Mouse (Mus musculus) megakaryocyte, embryonic 14.5 days (primary cell): ENCODE results near the gene Fdxr. TPM values are rescaled to one million over a fixed set of nuclear protein-coding genes. Genes with fewer than 3 reads are reported as not detected.

Experiments
- H3K27me3 ChIP-seq: replicated peaks from 2 replicates; pipeline ENCODE3; 2012; ENCODE audit warnings: inconsistent platforms
- H3K36me3 ChIP-seq: replicated peaks from 2 replicates; pipeline ENCODE3; 2012; ENCODE audit warnings: low read length, inconsistent platforms, mixed read lengths
- H3K4me1 ChIP-seq: 2 replicates; pipeline ENCODE4 v1.6.1; 2012; ENCODE audit warnings: inconsistent platforms
- H3K4me3 ChIP-seq: replicated peaks from 2 replicates; pipeline ENCODE3; 2012; ENCODE audit warnings: moderate library complexity, mild to moderate bottlenecking, inconsistent platforms
- H3K9me3 ChIP-seq: 2 replicates; pipeline ENCODE4 v1.6.1; 2012; ENCODE audit warnings: inconsistent platforms
- FLI1 ChIP-seq: IDR thresholded peaks from 2 replicates; pipeline ENCODE4 v1.6.1; 2012; ENCODE audit warnings: low read length, inconsistent platforms, mixed read lengths
- GATA1 ChIP-seq: IDR thresholded peaks from 3 replicates; pipeline ENCODE4 v1.6.1; 2012; ENCODE audit warnings: mixed read lengths, low read length, inconsistent platforms, borderline replicate concordance
- polyA plus RNA-seq: library from polyadenylated mRNA; stranded (reverse); fragments of >175 nt; gene quantifications from 2 replicates; pipeline ENCODE4 v1.2.3, GENCODE M21; 2012; ENCODE audit warnings: low replicate concordance; ENCODE audit not compliant: insufficient read depth

Fdxr gene
- polyA plus RNA-seq, 1 experiment, result 21.8 TPM

DNA sequence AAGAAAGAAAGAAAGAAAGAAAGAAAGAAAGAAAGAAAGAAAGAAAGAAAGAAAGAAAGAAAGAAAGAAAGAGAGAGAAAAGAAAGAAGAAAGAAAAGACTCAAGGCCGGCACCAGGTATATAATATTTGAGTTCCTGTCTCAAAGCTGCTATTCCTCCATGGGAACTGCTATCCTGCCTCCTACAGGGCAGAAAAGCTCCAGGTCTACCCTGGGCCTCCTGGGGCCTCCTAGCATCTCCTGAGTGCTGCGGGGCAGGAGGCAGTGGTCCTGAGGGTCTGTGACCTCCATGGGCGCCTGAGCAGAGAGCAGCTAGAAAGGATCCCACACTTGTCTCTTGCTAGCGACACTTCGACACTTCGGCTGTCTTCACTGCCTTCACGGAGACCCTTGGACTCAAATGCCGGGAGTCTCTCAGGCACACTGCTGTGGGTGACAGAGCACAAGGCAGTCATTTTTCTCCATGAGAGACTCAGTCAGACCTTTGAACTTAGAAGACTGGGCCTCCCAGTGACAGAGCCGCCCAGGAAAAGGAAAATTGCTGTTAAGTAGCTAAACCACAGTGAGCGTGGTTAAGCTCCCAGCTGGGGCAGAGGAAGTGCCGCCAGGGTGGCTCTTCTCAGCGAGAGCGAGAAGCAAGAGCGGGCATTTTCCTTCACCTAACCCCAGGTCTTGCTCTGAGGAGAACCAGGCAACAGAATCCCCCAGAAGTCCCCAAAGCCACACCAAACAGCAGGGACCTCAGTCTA is 45.5 kb downstream of the Fdxr start:
- Histone ChIP-seq H3K27me3 (peaks cover 2% of the 10 kb centered on the region), H3K4me3 (peak overlapping the region; percentile 80), H3K36me3 (peaks cover 81% of the 10 kb centered on the region), H3K9me3 (no peaks in the 10 kb centered on the region), H3K4me1 (peaks cover 93% of the 10 kb centered on the region)
- TF ChIP-seq FLI1 (no peak), GATA1 (no peak)

DNA sequence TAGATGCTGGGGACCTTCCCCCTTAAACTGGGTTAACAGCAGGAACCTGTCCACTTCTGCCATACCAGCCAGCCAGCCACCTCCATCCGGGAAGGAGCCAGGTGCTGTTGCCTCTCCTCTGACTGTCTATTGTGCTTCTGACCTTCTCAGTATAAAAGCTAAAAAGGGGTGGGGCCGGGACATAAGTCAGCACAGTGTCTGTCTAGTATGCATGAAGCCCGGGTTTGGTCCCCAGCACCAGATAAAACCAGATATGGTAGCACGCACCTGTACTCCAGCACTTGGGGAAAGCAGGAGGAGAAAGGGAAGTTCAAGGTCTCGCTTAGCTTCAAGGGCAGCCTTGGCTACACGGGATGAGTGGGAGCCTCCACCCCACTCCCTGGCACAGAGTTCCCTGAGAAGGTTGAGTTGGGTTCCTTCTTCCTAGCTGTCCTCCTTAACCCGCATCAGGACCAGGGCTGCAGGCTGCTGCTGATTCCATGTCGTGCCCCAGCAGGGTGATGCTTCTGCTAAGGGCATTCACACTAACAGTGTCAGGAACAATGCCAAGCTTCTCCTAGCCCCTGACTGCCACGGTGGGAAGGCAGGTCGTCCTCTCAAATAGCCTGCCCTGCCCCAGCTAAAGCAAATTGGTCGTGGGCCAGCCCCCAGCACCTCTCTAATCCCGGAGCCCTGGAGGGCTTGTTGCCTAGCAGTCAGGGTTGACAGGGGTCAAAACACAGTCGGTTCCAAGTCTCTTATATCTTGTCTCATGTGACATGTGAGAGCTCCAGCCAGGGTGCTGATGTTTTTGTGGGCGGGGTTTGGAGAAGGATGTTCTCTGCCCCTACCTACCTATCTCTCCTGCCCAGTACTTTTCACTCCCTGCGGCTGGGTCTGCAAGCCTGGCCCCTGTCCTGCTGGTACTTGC is 47.6 kb downstream of the Fdxr start:
- Histone ChIP-seq H3K27me3 (peaks cover 2% of the 10 kb centered on the region), H3K36me3 (peaks cover 83% of the 10 kb centered on the region), H3K9me3 (no peaks in the 10 kb centered on the region), H3K4me1 (peaks cover 87% of the 10 kb centered on the region), H3K4me3 (no peak overlapping the region)
- TF ChIP-seq FLI1 (no peak), GATA1 (no peak)

DNA sequence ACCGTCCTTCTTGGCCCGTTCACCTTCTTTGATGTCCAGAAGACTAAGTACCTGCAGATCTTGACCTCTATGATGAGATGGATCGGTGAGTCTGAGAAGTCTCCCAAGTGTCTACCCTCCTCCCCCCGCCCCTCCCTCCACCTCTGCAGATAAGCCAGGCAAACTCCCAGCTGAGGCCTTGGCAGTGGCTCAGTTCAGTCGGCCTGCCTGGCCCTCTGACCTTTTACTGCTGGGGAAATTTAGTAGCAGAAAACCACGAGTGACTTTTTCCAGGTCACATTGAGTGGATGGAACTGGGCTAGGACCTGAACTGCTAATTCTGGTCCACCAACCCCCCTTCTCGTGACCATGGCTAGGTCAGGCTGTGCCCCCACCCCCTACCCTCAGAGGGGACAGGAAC is 48.4 kb downstream of the Fdxr start:
- TF ChIP-seq GATA1 (no peak), FLI1 (no peak)
- peaks cover 83% of the 10 kb centered on the region for H3K36me3 ChIP-seq
- peaks cover 90% of the 10 kb centered on the region for H3K4me1 ChIP-seq
- H3K27me3 ChIP-seq, result peaks cover 2% of the 10 kb centered on the region
- H3K9me3 ChIP-seq, result no peaks in the 10 kb centered on the region
- no peak overlapping the region for H3K4me3 ChIP-seq

DNA sequence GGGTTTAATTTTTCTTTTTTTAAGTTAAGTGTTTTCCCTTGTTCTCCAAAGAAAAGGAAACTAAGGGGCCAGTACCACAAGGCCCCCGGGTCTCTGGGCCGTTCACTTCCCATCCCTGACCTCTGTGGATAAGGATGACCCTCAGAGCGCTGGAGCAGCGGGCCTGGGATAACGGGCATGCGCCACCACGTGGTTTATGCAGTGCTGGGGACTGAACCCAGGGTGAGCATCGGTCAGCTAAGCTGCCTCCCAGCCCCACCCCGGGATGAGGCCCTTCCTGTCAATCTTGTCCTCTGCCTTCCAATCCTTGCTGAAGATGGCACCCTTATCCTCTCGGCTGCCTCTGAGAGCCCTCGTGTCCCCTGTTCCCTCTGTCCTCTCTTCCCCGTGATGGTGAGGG is 49.2 kb downstream of the Fdxr start:
- no peak for TF ChIP-seq GATA1
- no peak for TF ChIP-seq FLI1
- Histone ChIP-seq H3K27me3 (no peaks in the 10 kb centered on the region), H3K4me3 (peak overlapping the region; percentile 55), H3K9me3 (no peaks in the 10 kb centered on the region), H3K36me3 (peaks cover 80% of the 10 kb centered on the region), H3K4me1 (peaks cover 92% of the 10 kb centered on the region)

DNA sequence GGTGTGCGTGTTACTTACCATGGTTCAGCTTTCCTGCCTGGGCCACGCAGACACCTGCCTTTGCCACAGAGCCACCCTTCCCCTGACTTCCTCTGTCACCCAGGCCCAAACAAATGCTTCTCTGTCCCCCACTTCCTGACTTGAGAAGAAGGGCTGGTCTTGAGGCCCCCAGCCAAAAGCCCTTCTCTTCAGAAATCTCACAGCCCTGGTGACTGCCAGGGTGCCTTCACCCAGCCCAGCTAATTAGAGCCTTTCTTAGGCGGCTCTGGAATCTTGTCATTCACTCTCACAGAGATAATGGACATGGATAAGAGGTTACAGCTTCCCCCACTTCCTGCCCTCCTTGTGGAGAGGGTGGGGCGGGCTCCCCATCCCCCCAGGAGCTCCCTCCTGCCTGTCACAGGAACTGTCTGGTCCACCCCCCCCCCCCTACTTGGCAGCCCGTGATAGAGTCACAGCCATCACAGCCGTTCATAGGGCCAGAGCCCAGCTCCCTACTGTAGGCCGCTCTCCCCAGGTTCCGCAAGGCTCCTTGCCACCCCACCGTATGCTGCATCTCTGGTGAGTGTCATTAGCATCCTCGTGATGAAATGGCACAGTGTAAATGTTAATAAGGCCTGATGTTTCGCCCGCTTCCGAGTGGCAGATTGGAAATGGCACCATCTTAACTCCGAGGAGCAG is 49.9 kb downstream of the Fdxr start:
- H3K27me3 ChIP-seq, result no peaks in the 10 kb centered on the region
- no peak for TF ChIP-seq FLI1
- TF ChIP-seq GATA1, result no peak
- H3K4me1 ChIP-seq, result peaks cover 91% of the 10 kb centered on the region
- H3K4me3 ChIP-seq, result no peak overlapping the region
- peaks cover 81% of the 10 kb centered on the region for H3K36me3 ChIP-seq
- no peaks in the 10 kb centered on the region for H3K9me3 ChIP-seq

DNA sequence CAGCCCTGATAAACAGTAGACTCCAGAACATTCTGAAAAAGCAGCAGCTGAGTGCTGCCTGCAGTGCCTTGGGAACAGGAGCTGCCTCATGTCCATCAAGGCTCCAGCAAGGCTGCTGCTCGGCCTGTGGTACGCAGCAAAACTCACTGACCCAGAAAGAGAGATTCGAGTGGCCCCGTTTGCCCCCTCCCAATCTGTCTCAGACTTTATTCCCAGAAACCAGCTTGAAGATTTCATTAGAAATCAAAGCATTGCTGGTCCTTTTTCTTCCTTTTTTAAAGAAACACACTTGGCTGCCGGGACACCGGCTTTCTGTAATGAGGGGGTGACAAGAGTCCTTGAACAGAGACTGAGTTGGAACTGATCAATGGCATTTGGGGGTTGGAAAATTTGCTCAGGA is 51.5 kb downstream of the Fdxr start:
- Histone ChIP-seq H3K9me3 (no peaks in the 10 kb centered on the region), H3K4me3 (no peak overlapping the region), H3K27me3 (no peaks in the 10 kb centered on the region), H3K36me3 (peaks cover 84% of the 10 kb centered on the region), H3K4me1 (peaks cover 75% of the 10 kb centered on the region)
- TF ChIP-seq GATA1 (no peak), FLI1 (no peak)

DNA sequence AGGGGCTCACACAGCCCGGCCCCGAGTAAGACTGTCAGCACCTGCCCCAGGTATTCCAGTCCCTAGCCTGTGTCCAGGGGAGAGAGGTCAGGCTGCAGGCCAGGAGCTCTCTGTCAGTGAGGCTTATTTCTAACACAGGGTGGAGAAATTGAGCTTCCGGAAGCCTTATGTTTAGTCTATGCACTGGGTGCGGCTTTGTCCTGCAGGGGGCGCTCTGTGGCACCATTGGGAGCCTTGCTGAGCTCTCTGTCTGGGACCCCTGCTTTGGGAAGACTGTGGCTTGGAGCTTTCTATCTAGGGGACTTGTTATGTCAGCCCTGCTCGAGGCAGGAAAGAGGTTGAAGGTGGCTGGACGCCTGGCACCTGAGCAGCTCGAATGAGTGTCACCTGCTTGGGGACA is 52.0 kb downstream of the Fdxr start:
- TF ChIP-seq GATA1, result no peak
- TF ChIP-seq FLI1, result no peak
- peaks cover 70% of the 10 kb centered on the region for H3K4me1 ChIP-seq
- no peaks in the 10 kb centered on the region for H3K9me3 ChIP-seq
- H3K27me3 ChIP-seq, result no peaks in the 10 kb centered on the region
- H3K4me3 ChIP-seq, result no peak overlapping the region
- peaks cover 84% of the 10 kb centered on the region for H3K36me3 ChIP-seq

DNA sequence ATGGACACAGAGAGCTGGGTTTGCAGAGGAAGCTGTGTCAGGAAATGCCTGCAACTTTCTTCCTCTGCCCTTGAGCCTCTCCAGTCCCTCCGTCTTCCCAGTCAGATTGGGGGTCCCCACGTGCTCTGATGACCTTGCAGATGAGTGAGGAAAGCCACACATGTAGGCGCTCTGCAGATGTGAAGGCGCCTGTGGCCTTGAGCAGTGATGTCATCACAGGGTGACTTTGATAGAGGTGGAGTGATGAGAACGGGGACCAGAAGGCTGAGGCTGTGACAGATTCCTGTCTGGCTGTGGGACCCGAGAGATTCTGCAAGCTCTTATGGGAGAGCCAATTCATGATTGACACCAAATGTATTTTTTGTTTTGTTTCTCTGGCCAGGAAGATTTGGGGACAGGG is 53.0 kb downstream of the Fdxr start:
- H3K4me3 ChIP-seq, result no peak overlapping the region

DNA sequence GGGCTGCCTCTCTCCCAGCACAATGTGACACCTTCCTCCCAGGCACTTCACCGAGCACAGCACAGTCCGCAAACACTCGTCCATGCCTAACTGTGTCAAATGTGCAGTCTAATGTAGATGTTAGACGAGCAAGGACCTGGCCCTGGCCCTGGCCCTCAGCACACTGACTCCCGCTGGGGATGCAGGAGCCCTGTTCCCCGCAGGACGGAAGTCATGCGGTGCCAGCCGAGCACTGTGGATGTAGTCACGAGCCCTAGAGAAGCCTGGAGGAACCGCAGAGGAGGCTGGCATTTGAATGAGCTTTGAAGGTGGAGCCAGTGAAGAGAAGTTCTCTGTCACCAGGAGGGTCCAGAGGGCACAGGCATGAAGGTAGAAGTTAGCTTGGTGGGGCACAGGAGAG is 53.4 kb downstream of the Fdxr start:
- Histone ChIP-seq H3K36me3 (peaks cover 81% of the 10 kb centered on the region), H3K4me1 (peaks cover 70% of the 10 kb centered on the region), H3K27me3 (no peaks in the 10 kb centered on the region), H3K9me3 (no peaks in the 10 kb centered on the region), H3K4me3 (peak overlapping the region; percentile 59)
- TF ChIP-seq FLI1 (no peak), GATA1 (no peak)

More for the DNA sequence above, 53.0 kb downstream of the Fdxr start:
- Histone ChIP-seq H3K4me1 (peaks cover 70% of the 10 kb centered on the region), H3K9me3 (no peaks in the 10 kb centered on the region), H3K27me3 (no peaks in the 10 kb centered on the region), H3K36me3 (peaks cover 81% of the 10 kb centered on the region)
- TF ChIP-seq GATA1, result no peak
- TF ChIP-seq FLI1, result no peak

DNA sequence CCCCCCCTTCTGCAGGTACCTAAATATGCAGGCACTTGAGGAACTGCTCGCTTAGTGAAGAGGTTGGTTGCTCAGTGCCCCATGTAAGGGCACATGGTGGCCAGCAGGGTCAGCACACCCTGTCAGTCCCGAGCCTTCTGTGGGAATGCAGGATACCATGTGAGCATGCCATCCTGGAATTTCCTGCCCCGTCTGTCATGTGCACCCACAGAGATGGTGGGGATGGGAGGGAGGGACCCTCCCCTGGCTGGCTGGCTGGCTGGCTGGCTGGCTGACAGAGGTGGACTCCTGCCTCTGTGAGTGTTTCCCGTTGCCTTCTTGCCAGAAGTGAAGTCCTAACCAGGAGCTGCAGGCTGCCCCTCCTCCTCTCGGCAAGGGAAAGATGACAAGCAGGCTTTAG is 54.3 kb downstream of the Fdxr start:
- TF ChIP-seq FLI1 (no peak), GATA1 (no peak)
- Histone ChIP-seq H3K4me1 (peaks cover 70% of the 10 kb centered on the region), H3K36me3 (peaks cover 80% of the 10 kb centered on the region)

More for the DNA sequence above, 54.3 kb downstream of the Fdxr start:
- H3K27me3 ChIP-seq, result no peaks in the 10 kb centered on the region
- no peaks in the 10 kb centered on the region for H3K9me3 ChIP-seq
- peak overlapping the region; percentile 8 for H3K4me3 ChIP-seq
